Mouse (Mus musculus): ENCODE results near the gene Mmel1. TPM values are rescaled to one million over a fixed set of nuclear protein-coding genes. Genes with fewer than 3 reads are reported as not detected.

Mmel1 gene
- polyA plus RNA-seq, 1 experiment: 0.05 TPM

DNA sequence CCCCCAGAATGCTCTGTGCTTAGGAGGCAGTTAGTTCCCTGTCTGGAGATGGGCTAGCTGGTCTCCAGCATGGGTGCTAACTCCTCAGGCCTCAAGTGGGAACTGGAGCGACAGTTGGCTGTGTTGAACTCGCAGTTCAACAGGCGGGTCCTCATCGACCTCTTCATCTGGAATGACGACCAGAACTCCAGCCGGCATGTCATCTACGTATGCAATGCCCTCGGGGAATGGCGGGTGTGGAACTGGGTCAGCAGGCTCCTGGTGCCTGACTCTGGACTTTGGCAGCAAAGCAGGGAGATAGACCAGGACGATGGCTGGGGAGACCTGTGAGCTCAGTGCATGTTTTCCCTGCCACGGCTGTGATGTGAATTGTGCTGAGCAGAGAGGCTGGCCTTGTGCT is 16.0 kb downstream of the Mmel1 start:
- no peak for TF ChIP-seq GATA1 (IDR thresholded peaks at IDR 0.05; ENCODE audit: low read length)

DNA sequence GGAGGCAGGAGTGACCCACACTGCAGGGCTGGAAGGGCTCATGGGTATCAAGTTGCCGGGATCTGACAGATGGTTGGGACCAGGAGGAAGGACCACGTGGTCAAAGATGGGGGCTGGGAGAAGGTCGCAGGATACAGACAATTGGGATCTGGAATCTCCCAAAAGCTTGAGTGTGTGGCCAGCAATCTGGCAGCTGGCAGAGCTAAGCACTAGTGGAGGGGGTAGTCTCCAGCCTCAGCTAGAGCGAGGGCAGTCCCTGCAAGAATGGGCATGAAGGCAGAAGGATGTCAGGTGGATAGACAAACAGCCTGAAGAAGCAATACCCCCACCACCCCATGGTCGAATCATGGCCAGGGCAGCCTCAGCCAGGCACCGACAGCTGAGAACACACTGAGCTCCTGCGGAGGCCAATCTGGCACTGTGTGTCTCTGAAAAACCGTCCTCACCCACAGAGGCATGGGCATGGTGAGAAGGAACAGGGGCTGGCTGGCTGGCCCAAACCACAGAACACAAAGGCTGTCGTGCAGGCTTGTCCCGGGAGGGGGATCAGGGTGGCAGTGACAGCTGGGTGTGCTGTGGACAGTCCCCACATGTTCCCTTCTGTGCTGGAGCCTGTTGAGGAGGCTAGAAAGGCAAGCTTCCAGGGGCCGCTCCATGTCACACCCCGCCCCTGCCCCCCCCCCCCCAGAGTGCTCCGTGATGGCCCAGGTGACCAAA is 17.6 kb downstream of the Mmel1 start:
- no peak for TF ChIP-seq GATA1 (IDR thresholded peaks at IDR 0.05; ENCODE audit: low read length)

DNA sequence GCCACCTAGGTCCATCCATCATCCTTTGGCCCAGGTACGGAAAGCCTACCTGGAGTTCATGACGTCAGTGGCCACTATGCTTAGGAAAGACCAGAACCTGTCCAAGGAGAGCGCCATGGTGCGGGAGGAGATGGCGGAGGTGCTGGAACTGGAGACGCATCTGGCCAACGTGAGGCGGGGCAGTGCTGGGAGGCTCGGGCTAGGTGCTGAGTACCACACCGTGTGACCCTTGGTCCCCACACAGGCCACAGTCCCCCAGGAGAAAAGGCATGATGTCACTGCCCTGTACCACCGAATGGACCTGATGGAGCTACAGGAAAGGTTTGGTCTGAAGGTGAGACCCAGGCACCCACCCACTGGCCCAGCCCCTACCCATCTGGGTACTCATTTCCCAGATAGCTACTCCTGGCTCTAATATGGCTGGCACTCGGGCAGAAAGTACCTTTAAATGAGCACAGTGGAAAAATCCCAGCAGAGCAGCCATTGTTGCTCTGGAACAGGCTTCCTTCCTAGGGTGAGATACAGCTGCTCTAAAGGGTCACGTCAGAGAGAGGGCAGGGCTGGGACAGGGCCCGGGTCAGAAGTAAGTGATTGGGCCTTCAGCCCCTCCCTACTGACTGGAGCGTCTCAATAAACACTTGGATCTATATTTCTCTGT is 18.3 kb downstream of the Mmel1 start:
- TF ChIP-seq GATA1 (IDR thresholded peaks at IDR 0.05; ENCODE audit: low read length): no peak

DNA sequence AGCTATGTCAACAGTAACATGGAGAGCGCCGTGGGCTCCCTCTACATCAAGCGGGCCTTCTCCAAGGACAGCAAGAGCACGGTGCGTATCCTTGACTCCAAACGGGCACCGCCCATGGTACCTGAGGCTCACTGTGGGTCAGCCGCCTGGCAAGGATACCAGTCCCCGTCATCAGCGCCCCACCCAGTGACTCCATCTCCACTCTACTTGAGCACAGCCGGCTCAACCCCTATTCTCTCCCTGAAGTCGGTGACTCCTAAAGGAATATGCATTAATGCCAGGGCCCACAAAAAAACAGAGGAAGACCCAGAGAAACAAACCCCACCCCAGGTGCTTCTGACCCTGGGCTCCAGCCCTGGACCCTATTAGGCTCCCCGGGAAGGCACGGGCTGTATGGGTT is 21.5 kb downstream of the Mmel1 start:
- no peak for TF ChIP-seq GATA1 (IDR thresholded peaks at IDR 0.05; ENCODE audit: low read length)

DNA sequence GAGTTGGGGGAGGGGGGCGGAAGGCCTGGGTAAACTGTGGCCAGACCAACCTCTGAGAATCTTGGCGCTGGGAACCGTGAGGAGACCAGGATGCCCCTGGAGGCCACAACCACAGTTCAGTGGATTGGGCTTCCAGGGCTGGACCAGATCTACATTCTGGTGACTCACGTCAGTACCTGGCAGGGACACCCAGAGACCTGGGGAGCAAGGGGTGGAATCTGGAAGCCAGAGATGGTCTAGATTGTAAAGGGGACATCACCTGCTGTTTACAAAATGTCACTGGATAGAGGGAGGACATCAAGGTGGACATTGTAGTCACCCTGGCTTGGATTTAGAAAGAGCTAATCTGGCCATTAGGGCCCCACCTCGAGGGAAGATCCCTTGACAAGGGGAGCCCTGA is 26.2 kb downstream of the Mmel1 start:
- TF ChIP-seq GATA1 (IDR thresholded peaks at IDR 0.05; ENCODE audit: low read length): no peak

DNA sequence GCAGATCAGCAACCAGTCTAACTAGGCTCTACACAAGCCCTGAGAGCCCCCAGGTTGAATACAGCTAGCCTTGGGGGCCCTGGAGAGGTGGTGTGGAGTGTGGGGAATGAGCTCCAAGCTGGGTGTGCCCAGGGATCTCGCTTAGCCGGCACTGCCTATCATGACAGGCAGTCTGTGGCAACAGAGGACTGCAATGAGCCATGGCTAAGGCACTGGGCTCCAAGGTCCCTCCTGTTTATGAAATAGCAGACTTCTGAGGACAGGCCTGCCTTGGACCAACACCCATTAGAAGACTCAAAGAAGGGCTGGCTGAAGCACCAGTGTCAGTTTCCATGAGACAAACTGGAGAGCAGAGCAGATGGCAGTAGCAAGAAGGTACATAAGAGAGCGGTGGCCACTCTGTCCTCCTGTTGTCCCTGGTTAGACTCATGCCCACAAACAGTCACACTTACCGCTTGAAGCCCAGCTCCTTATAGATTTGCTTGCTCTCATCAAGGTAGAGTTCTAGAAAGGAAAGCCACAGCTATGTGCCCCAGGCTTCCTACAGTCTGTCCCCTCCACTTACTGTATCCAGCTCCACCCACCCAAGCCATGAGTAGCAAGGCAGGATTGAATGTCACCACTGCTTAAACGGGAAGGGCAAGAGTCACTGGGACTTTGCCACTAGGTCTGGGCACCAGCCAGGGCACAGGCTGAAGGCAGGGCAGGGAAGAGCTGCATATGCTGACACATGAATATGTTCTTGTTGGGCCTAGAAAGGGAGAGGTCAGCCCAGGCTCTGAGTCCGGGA is 28.5 kb downstream of the Mmel1 start:
- TF ChIP-seq GATA1 (IDR thresholded peaks at IDR 0.05; ENCODE audit: low read length): no peak

DNA sequence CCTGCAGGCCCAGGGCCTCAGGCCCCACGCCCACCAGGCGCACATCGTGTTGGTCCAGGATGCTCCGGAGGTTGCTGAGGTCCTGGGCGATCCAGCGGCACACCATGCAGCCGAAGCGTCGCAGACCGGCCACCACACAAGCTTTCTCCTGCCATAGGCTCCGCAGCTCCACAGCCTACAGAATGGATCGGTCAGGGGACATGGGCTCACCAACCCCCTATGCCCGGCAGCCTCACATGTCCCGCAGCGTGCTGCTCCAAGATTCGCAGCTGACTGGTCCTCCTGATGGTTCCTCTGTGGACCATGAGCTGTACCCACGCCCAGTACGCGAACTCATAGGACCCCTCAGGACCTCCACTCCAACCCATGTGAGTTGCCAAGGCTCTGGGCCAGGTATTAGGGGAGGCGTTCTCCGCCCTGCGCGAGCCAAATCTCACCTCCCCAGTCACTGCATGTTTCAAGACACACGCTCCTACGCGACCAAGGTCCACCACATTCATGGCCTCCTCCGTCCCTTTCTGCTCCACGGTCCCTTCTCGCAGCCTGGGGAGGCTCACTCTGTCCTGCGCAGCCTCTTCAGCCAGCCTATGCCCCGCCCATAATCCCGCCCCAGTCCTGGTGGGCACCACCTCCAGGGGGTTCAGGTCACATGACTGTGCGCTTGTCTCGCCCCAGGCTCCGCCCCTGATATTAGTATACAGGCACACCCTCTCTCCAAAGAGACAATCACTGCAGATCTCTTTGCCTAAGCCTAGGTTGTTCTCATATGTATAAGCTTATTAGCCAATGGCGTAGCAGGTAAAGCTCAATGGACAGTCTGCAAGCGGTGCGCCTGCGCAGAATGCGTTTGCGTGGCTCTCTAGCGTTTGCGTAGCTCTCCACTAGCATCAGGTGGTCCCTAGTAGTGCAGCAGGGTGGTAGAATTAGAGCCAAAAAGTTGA is 29.4 kb downstream of the Mmel1 start, which contains the start of gene Fam213b:
TSS of gene Fam213b (minus strand) at position 630 of the 941 bp plus-strand sequence.
- TF ChIP-seq GATA1 (IDR thresholded peaks at IDR 0.05; ENCODE audit: low read length): no peak

DNA sequence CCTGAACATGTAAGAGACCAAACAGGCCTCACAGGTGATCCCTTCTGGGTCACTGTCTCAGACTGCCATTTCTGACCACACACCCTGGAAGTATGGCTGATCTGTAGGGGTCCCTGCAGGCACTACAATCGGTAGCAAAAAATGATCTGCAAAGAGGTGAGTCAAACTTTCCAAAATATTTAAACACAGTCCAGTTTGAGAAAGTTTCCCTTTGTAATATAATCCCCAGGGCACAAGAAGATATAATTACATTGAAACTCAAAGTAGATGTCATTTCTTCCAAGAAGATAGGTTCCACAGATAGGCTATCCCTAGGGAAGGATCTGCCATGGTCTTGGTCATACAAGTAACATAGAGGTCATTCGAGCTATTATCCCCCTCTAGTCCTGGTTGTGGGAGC is 33.0 kb downstream of the Mmel1 start:
- no peak for TF ChIP-seq GATA1 (IDR thresholded peaks at IDR 0.05; ENCODE audit: low read length)

DNA sequence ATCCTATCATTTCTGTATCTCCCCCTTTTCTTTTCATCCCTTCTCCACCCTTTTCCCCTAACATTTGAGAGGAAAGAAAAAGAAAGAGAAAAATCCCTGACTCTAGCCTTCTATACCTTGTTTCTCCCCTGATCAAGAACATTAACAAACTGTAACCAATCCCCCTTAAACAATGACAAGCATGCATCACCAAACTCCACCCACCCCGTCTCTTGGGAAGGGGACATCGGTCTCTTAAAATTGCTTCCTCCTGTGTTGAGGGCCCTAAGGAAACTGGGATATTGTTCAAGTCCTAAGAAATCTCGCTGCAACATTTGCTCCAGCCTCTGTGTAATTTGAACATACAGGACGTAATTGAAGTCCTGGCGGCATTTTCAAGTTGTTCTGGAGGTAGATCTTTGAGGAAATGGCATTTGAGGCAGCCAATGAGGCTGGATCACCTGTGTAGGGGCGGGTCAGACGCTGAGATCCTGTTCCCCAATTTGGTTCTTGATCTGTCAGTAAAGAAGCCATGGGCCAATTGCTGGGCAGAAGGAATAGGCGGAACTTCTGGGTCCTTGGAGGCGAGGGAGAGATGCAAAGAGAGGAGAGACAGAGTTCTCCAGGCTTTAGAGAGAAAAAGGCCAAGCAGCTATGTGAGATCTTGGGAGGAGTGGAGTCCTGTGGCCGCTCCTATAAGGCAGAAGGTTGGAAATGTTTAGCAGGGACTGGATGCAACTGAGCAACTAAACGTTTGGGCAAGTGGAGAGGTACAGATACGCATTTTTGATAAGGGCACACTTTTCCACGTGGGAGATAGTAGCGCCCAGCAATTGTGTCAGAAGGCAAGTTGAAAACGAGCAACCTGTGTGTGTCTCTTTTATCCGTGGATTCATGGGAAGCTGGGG is 35.0 kb downstream of the Mmel1 start:
- no peak for TF ChIP-seq GATA1 (IDR thresholded peaks at IDR 0.05; ENCODE audit: low read length)

DNA sequence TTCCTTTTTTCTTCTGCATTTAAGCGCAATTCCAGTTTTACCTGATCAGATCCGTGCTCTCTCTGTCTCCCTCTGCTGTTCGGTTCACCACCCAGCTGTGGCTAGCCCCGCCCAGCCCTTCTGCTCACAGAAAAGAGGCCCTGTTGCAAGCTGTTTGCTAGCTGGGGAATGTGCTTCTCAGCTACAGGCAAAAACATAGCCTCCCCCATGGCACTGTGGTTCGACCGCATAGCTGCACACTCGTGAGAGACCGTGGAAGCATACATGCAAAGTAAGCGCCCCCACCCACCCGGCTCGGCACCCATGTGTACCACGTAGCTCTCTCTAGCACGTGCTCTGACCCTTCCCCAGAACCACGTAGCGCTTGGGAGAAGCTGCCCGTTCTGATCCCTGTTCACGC is 38.4 kb downstream of the Mmel1 start:
- no peak for TF ChIP-seq GATA1 (IDR thresholded peaks at IDR 0.05; ENCODE audit: low read length)

DNA sequence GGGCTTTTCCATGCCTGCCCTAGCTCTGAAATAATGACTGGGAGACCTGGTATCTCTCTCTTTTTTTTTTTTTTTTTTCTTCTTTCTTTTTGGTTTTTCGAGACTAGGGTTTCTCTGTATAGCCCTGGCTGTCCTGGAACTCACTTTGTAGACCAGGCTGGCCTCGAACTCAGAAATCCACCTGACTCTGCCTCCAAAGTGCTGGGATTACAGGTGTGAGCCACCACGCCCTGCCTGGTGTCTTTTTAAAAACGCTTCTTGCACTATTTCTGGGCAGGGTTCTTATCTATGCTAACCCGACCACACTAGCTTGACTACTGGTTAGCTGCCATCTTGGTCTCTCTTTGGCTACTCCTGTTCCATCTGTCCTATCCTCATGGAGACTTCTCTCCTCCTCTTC is 39.1 kb downstream of the Mmel1 start:
- TF ChIP-seq GATA1 (IDR thresholded peaks at IDR 0.05; ENCODE audit: low read length): no peak

DNA sequence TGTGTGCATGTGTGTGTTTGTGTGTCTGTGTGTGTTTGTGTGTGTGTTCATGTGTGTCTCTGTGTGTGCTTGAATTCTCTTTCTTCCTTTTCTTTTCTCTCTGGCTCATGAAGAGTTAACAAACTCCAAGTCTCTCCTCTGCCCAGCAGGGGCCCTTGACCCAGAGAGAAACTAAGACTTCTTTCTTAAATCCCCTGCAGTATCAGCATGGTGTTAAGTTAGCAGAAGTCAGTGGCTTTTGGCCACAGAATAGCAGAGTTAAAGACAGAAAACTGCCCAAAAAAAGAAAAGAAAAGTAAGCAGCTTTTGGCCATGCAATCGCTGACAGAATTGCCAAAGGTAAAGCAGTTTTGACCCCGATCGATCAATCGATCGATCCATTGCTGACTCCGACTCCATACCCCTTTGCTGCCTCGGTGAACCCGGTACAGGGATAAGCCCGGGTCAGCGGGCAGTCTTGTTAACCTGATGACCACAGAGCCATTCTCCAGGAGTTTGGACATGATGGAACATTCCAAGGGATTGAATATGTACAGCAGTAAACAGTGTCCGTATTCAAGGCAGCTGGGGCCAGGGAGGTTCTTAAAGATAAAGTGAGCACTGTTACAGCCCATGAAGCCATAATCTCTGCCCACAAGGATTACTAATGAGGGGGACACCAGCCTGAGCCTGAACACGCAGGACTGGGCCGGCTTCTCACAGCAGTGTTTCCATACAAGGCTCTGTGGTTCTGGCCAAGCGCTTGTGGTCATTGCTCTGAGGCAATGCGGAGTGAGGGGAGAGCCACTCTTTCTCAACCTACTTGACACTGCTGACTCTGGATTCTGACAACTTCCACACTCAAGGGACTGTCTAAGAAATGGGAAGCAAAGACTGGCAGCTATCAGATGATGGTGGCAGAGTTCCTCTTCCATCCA is 41.5 kb downstream of the Mmel1 start:
- TF ChIP-seq GATA1 (IDR thresholded peaks at IDR 0.05; ENCODE audit: low read length): no peak

DNA sequence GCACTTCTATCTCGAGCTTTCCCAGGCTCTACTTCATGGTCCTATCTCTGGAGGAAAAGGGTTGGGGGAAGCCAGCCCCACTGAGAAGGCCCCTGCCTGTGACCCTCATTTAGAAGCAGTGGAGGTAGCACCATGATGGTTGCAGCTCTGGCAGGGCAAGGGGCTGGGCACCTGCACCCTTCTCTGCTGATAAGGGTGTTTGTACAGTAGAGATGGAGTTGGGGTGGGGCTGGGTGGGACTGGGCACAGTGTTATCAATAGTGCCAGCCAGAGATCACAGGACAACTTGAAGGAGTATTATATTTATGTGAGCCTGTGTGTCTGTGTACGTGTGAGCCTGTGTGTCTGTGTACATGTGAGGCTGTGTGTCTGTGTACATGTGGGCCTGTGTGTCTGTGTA is 42.3 kb downstream of the Mmel1 start:
- no peak for TF ChIP-seq GATA1 (IDR thresholded peaks at IDR 0.05; ENCODE audit: low read length)
